Mouse (Mus musculus) heart, postnatal 0 days (tissue): Measurements from ENCODE around the gene Hsh2d. TPM values are rescaled to one million over a fixed set of nuclear protein-coding genes. Genes with fewer than 3 reads are reported as not detected.

Experiments
- ATAC-seq: fragments of 200-750 bp; cut with Nextera tagmentation; 2 replicates; pipeline ENCODE4 v1.8.0; 2017; ENCODE audit warnings: low read depth, moderate number of reproducible peaks, moderate library complexity; ENCODE audit not compliant: insufficient read depth
- DNase-seq: peaks from one replicate; pipeline ENCODE4 v3.0.0-alpha.2; 2016; ENCODE audit warnings: low spot score
- H3K27ac ChIP-seq: fragments of 300-500 bp; sonication (generic); 2 replicates; pipeline ENCODE4 v1.5.1; 2014; ENCODE audit warnings: low read depth, mild to moderate bottlenecking
- H3K27me3 ChIP-seq: fragments of 300-500 bp; sonication (generic); 2 replicates; pipeline ENCODE4 v1.6.1; 2014; ENCODE audit warnings: low read length, mixed read lengths; ENCODE audit not compliant: control insufficient read depth, insufficient read depth
- H3K36me3 ChIP-seq: fragments of 300-500 bp; sonication (generic); replicated peaks from 2 replicates; pipeline ENCODE4 v1.6.1; 2014; ENCODE audit warnings: low read length, mixed read lengths; ENCODE audit not compliant: control insufficient read depth, insufficient read depth
- H3K4me1 ChIP-seq: fragments of 300-500 bp; sonication (generic); 2 replicates; pipeline ENCODE4 v1.6.1; 2014; ENCODE audit warnings: antibody characterized with exemption; ENCODE audit not compliant: control insufficient read depth, insufficient read depth
- H3K4me2 ChIP-seq: fragments of 300-500 bp; sonication (generic); 2 replicates; pipeline ENCODE4 v1.6.1; 2014; ENCODE audit warnings: low read depth, mild to moderate bottlenecking, low read length, moderate library complexity
- H3K4me3 ChIP-seq: fragments of 300-500 bp; sonication (generic); 2 replicates; pipeline ENCODE4 v1.5.1; 2014; ENCODE audit warnings: low read depth, low read length
- H3K9ac ChIP-seq: fragments of 300-500 bp; sonication (generic); replicated peaks from 2 replicates; pipeline ENCODE4 v1.6.1; 2014; ENCODE audit warnings: low read depth, low read length, mixed read lengths
- H3K9me3 ChIP-seq: fragments of 300-500 bp; sonication (generic); replicated peaks from 2 replicates; pipeline ENCODE4 v1.6.1; 2016; ENCODE audit warnings: low read length; ENCODE audit not compliant: control insufficient read depth
- CTCF ChIP-seq: IDR thresholded peaks from 2 replicates; pipeline ENCODE4 v1.5.1; 2016; ENCODE audit warnings: antibody characterized with exemption, control low read depth, low read depth
- EP300 ChIP-seq: IDR thresholded peaks from 2 replicates; pipeline ENCODE4 v1.6.1; 2016; ENCODE audit warnings: antibody characterized with exemption, low read depth
- WGBS: fragments of 180-500 bp; shearing (Covaris S2); extraction: QIAGEN DNeasy Blood & Tissue Kit; methylation state at CpG from one replicate; pipeline ENCODE4 v1.1.7; 2014; 5-methylcytosine and 5-hydroxymethylcytosine counted together
- polyA plus RNA-seq: library from polyadenylated mRNA; unstranded; fragments of >200 nt; fragmentation: Nextera tagmentation; extraction: Ambion mirVana; gene quantifications from 2 replicates; pipeline ENCODE4 v1.2.1, GENCODE M21; 2015
- total RNA-seq: library from RNA; depleted of rRNA; stranded (reverse); fragments of >200 nt; gene quantifications from 2 replicates; pipeline ENCODE4 v1.2.3, GENCODE M21; 2014; ENCODE audit warnings: low replicate concordance

Gene Hsh2d
- total and polyA plus RNA-seq, 2 experiments from 2014 or later: 0.12 TPM; not detected in 1

DNA sequence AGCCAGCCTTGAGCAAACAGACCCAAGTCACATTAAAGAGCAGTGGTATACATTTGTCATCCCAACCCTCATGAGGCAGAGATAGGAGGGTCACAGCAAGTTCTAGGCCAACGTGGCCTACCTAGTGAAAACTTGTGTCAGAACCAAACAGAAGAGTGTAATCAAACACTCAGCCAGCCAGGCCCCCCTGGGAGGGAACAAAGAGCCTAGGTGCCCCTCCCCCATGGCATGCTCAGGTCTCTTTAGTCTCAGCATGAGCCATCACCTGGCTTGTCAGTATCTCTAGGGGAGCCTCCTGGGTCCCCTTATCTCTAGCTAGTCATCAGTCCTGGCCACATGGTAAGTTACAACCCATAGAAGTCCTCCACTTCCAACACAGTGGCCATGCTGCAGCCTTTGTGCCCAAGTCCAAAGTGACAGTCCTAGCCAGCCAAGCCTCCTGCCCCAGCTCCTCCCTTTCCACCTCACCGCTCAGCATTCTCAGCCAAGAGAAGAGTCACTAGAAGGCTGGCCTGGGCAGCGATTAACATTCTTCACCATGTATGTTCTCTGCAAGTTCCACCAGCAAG is 19.7 kb upstream of the Hsh2d start:
- Histone ChIP-seq H3K9ac (no peak overlapping the region), H3K4me2 (no peak overlapping the region), H3K27ac (no peak overlapping the region), H3K9me3 (no peaks in the 10 kb centered on the region), H3K4me1 (peaks cover 6% of the 10 kb centered on the region; the same call in 1 of the 2 replicates), H3K27me3 (no peaks in the 10 kb centered on the region), H3K4me3 (no peak overlapping the region), H3K36me3 (peaks cover 78% of the 10 kb centered on the region)
- DNase-seq (no peak), ATAC-seq (no peak)
- 76% methylated on average over 3 of the region's 3 CpGs for WGBS
- TF ChIP-seq CTCF: no peak
- TF ChIP-seq EP300: no peak

DNA sequence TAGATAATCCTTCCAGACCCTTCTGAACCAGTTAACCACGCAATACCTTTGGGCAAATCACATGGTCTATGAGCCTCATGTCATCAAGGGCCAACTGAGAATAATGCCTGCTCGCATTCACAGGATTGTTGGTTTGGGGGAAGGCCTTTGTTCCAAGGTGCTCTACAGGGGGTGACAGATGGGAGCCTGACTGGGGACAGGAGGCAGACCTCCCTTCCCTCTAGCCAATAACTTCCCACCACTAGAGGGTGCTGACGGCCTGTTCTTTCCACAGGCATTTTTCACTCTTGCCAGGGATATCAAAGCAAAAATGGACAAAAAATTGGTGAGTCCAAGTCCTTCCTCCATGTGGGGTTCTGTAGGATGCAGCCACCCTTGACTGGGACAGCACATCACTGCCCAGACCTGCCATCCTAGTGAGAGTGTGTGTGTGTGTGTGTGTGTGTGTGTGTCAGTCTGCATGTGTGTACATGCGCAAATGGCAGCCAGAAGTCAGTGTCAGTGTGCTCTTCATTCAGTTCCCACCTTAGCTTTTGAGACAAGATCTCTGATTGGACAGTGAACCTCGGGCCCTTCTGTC is 12.0 kb upstream of the Hsh2d start:
- peaks cover 86% of the 10 kb centered on the region for H3K36me3 ChIP-seq
- no peak overlapping the region for H3K9ac ChIP-seq
- no peaks in the 10 kb centered on the region for H3K27me3 ChIP-seq
- DNase-seq: peak; percentile 67
- WGBS: 62% methylated on average over 5 of the region's 5 CpGs
- no peak overlapping the region for H3K4me2 ChIP-seq
- TF ChIP-seq EP300 (no peak), CTCF (peak; percentile 83)
- H3K27ac ChIP-seq: no peak overlapping the region
- H3K4me1 ChIP-seq: no peaks in the 10 kb centered on the region
- no peaks in the 10 kb centered on the region for H3K9me3 ChIP-seq
- ATAC-seq: peak; percentile 63
- no peak overlapping the region for H3K4me3 ChIP-seq

DNA sequence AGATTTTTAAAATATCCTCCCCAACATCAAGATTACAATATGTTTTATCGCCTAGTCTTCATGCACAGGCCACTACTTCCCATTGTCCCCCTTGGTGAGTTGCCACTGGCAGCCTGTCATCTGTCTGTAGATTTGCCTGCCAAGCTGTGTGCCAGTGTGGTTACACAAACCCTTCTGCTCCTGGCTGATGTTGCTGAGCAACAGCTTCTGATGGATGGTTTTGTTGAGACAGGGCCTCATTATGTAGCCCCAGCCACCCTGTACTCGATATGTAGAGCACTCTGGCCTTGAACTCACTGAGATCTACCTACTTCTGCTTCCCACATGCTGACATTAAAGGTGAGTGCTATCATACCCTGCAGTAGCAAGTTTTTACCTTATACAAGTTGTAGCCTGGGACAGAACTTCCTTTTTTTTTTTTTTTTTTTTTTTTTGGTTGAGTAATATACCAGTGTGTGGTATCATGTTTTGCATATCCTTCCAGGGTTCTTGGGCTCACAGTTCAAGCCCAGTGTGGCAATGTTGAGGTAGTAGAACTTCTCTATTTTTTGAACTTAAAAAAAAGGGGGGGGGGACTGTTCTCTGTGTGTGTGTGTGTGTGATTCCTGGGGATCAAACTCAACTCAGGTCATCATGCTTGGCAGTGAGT is 5.8 kb upstream of the Hsh2d start:
- H3K4me1 ChIP-seq: no peaks in the 10 kb centered on the region
- H3K4me3 ChIP-seq: no peak overlapping the region
- ATAC-seq (no peak), DNase-seq (no peak)
- no peaks in the 10 kb centered on the region for H3K27me3 ChIP-seq
- H3K9me3 ChIP-seq: no peaks in the 10 kb centered on the region
- TF ChIP-seq CTCF (no peak), EP300 (no peak)
- peaks cover 29% of the 10 kb centered on the region for H3K36me3 ChIP-seq
- H3K4me2 ChIP-seq: no peak overlapping the region
- H3K27ac ChIP-seq: no peak overlapping the region
- H3K9ac ChIP-seq: no peak overlapping the region
- WGBS: 88% methylated on average over 2 of the region's 2 CpGs

DNA sequence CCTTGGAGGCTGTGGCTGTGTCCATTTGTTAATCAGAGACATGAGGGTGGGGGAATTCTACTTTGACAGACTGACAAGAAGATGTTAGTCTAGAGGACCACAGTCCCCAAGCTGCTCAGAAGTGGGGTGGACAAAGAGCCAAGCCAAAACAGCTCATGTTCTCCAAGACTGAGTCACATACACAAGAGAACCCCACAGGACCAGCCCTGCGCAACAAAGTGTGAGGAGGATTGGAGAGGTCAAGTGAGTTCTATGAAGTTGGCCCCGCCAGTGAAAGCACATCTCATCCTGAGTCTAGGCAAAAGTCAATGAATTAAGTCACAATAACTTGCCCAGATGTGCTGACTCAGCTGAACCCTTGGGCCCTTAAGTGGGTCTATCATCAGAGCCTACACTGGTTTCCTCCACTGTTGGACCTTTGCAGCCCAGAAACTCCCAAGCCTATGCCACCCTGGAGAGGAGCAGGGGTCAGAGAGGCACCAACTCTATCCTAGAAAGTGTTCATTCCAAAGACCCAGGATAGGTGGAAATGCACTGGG is 1.6 kb upstream of the Hsh2d start:
- DNase-seq: no peak
- H3K9ac ChIP-seq: no peak overlapping the region
- no peaks in the 10 kb centered on the region for H3K36me3 ChIP-seq
- no peaks in the 10 kb centered on the region for H3K9me3 ChIP-seq
- no peaks in the 10 kb centered on the region for H3K4me1 ChIP-seq
- ATAC-seq: no peak
- H3K27me3 ChIP-seq: no peaks in the 10 kb centered on the region
- WGBS: 74% methylated on average over 2 of the region's 2 CpGs
- no peak overlapping the region for H3K4me2 ChIP-seq
- TF ChIP-seq EP300 (no peak), CTCF (no peak)
- H3K27ac ChIP-seq: no peak overlapping the region
- H3K4me3 ChIP-seq: no peak overlapping the region

DNA sequence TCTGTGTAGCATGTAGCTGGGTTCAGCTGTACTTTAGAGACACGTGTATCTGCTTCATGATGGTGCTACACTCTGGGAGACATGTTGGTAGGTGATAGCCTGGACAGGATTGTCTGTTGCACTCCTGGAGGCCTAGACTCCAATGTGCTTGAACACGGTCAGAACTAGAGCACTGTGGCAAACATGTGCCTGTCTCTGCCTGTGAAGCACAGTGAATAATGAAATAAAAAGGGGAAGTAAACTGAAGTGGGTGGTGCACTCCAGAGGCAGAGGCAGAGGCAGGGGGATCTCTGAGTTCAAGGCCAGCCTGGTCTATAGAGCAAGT is 739 bp downstream of the Hsh2d start:
- H3K4me3 ChIP-seq: no peak overlapping the region; the same call in 1 of the 2 replicates
- DNase-seq (no peak), ATAC-seq (no peak)
- H3K27me3 ChIP-seq: no peaks in the 10 kb centered on the region
- 72% methylated on average over 2 of the region's 2 CpGs for WGBS
- H3K27ac ChIP-seq: no peak overlapping the region
- H3K4me1 ChIP-seq: no peaks in the 10 kb centered on the region
- TF ChIP-seq CTCF (no peak), EP300 (no peak)
- H3K9ac ChIP-seq: no peak overlapping the region
- H3K9me3 ChIP-seq: no peaks in the 10 kb centered on the region
- no peak overlapping the region for H3K4me2 ChIP-seq
- no peaks in the 10 kb centered on the region for H3K36me3 ChIP-seq
